Mouse (Mus musculus) brain, embryonic 14.5 days (tissue): ENCODE results near the gene Cyp2g1. TPM values are rescaled to one million over a fixed set of nuclear protein-coding genes. Genes with fewer than 3 reads are reported as not detected.
"Not testable (repeated sequence)": the region's sequence is repeated elsewhere in the genome, so short reads cannot be mapped to it uniquely, and the experiment has no call there.

Source experiments
- DNase-seq: peaks from one replicate; pipeline ENCODE4 v3.0.0-alpha.2; 2011; ENCODE audit warnings: low read depth
- CTCF ChIP-seq: fragments of 200-500 bp; IDR thresholded peaks from 2 replicates; pipeline ENCODE4 v1.5.1; 2012; ENCODE audit warnings: inconsistent platforms, mild to moderate bottlenecking, moderate library complexity, borderline replicate concordance; ENCODE audit not compliant: insufficient read depth, insufficient read length; ENCODE audit errors: extremely low read depth
- POLR2A ChIP-seq: fragments of 200-500 bp; IDR thresholded peaks from 2 replicates; pipeline ENCODE4 v1.6.1; 2012; ENCODE audit warnings: mild to moderate bottlenecking, inconsistent platforms, borderline replicate concordance; ENCODE audit not compliant: poor library complexity, insufficient read depth, insufficient read length, severe bottlenecking; ENCODE audit errors: extremely low read depth
- polyA plus RNA-seq: library from polyadenylated mRNA; depleted of rRNA; stranded (reverse); fragments of >200 nt; gene quantifications from 2 replicates; pipeline ENCODE4 v1.2.3, GENCODE M21; 2012; rRNA removed

Gene Cyp2g1
- polyA plus RNA-seq, 1 experiment = not detected

- TF ChIP-seq CTCF = no peak
- TF ChIP-seq POLR2A = no peak
- no peak for DNase-seq
Measured at GRCm38 (mm10) chr7:26789984-26790383, 18.7 kb upstream of the Cyp2g1 start.

- no peak for DNase-seq
- TF ChIP-seq POLR2A (no peak), CTCF (no peak)
Measured at GRCm38 (mm10) chr7:26800104-26800503, 8.6 kb upstream of the Cyp2g1 start.

GRCm38 (mm10) chr7:26800996-26801395, 7.7 kb upstream of the Cyp2g1 start:
- no peak for DNase-seq
- TF ChIP-seq CTCF = no peak
- no peak for TF ChIP-seq POLR2A

- not testable (repeated sequence) for DNase-seq
Measured at GRCm38 (mm10) chr7:26831556-26832292, 23.0 kb downstream of the Cyp2g1 start.

DNA sequence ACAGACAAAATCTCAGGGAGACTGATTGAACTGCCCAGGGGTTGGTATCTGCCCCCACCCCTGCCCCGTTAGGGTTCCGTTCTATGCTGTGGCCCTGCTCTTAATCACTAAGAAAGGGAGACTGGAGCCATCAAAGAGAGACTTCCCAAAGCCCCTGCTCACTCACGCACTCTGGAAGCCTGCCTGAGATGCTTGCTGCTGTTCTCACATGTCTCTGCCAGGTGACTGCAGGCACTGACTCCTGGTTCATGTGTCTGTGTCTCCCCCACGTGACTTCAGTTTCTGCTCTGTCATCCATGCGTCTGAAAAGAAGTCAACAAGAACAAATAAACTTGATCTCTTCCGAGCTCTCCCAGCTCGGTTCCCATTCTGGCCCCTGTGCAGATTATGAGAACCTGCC, 24.0 kb downstream of the Cyp2g1 start:
- DNase-seq = not testable (repeated sequence)

DNA sequence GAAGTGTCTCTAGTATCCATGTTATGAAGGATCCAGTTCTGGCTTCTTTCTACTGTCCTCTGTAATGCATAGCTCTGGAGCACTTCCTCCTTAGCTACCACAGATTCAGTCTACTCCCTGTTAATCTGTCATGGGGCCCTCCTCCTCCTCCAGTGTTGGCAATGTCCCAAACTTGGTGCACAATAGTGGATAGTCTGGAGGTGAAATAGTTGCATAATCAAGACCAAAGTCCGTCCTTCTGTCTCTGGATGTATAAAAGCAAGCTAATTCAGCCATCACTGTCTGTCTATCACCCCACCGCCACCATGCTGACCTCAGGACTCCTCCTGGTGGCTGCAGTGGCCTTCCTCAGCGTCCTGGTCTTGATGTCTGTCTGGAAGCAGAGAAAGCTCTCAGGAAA, 26.4 kb downstream of the Cyp2g1 start, which contains the start of gene Cyp2a5:
TSS of gene Cyp2a5 (plus strand) at position 247 of the 400 bp plus-strand sequence.
- DNase-seq = not testable (repeated sequence)

DNA sequence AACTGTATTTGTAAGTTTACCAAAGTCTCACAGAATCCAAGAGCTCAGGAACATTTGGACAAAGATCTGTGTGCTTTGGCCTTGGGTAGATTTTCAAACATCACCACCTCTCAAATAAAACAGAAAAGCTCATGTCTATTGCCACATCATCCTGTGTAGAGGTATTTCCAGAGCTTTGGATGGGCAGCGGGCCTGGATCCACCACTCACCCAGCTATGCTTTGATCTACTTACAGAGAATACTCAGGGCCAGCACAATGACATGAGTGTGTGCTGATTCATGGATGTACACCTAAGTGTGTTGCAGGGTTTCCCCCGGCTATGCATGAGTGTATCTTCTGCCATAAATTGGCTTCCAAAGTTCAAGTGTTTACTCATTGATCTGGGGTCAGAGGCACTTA, 34.7 kb downstream of the Cyp2g1 start:
- DNase-seq = not testable (repeated sequence)

- not testable (repeated sequence) for DNase-seq
Measured at GRCm38 (mm10) chr7:26850063-26850462, 41.4 kb downstream of the Cyp2g1 start.

Other genes starting within 250 kb of the Cyp2g1 start
- gene Vmn1r185, start 190.4 kb upstream of the Cyp2g1 start, polyA plus RNA-seq = not detected in 2 replicates
- gene Cyp2b23, start 122.5 kb upstream of the Cyp2g1 start, polyA plus RNA-seq = not detected in 2 replicates
- 0.04 and 0.05 TPM in 2 replicates for gene Cyp2b19, start 51.8 kb upstream of the Cyp2g1 start, polyA plus RNA-seq
- 0.42 and 1.1 TPM in 2 replicates for gene Cyp2a5, start 26.4 kb downstream of the Cyp2g1 start, polyA plus RNA-seq
- not detected in 2 replicates for gene Cyp2a22, start 130.5 kb downstream of the Cyp2g1 start, polyA plus RNA-seq
- not detected in 2 replicates for gene Cyp2a12, start 220.2 kb downstream of the Cyp2g1 start, polyA plus RNA-seq